Mouse (Mus musculus) lung, embryonic 16.5 days (tissue): ENCODE data around the gene Senp3. TPM values are rescaled to one million over a fixed set of nuclear protein-coding genes. Genes with fewer than 3 reads are reported as not detected.
"Not testable (repeated sequence)": the region's sequence is repeated elsewhere in the genome, so short reads cannot be mapped to it uniquely, and the experiment has no call there.

Source experiments
- ATAC-seq: fragments of 200-750 bp; cut with Nextera tagmentation; 2 replicates; pipeline ENCODE4 v1.8.0; 2017; ENCODE audit warnings: low read depth, mild to moderate bottlenecking, moderate library complexity
- H3K27ac ChIP-seq: fragments of 300-500 bp; sonication (generic); 2 replicates; pipeline ENCODE4 v1.5.1; 2014; ENCODE audit warnings: mild to moderate bottlenecking, control low read depth, low read length
- H3K27me3 ChIP-seq: fragments of 300-500 bp; sonication (generic); 2 replicates; pipeline ENCODE4 v1.6.1; 2014; ENCODE audit warnings: low read depth, low read length, mixed read lengths; ENCODE audit not compliant: control insufficient read depth, insufficient read depth
- H3K36me3 ChIP-seq: fragments of 300-500 bp; sonication (generic); 2 replicates; pipeline ENCODE4 v1.6.1; 2014; ENCODE audit warnings: low read length; ENCODE audit not compliant: control insufficient read depth, insufficient read depth
- H3K4me1 ChIP-seq: fragments of 300-500 bp; sonication (generic); replicated peaks from 2 replicates; pipeline ENCODE4 v1.6.1; 2014; ENCODE audit warnings: low read length, mixed read lengths; ENCODE audit not compliant: control insufficient read depth, insufficient read depth
- H3K4me2 ChIP-seq: fragments of 300-500 bp; sonication (generic); 2 replicates; pipeline ENCODE4 v1.6.1; 2014; ENCODE audit warnings: low read depth, low read length, control low read depth
- H3K4me3 ChIP-seq: fragments of 300-500 bp; sonication (generic); 2 replicates; pipeline ENCODE4 v1.5.1; 2014; ENCODE audit warnings: mild to moderate bottlenecking, low read length, control low read depth
- H3K9ac ChIP-seq: fragments of 300-500 bp; sonication (generic); 2 replicates; pipeline ENCODE4 v1.6.1; 2014; ENCODE audit warnings: low read length, control low read depth
- H3K9me3 ChIP-seq: fragments of 300-500 bp; sonication (generic); 2 replicates; pipeline ENCODE4 v1.6.1; 2016; ENCODE audit warnings: low read length; ENCODE audit not compliant: control insufficient read depth
- WGBS: fragments of 180-500 bp; shearing (Covaris S2); extraction: QIAGEN DNeasy Blood & Tissue Kit; methylation state at CpG from one replicate; pipeline ENCODE4 v1.1.7; 2014; 5-methylcytosine and 5-hydroxymethylcytosine counted together
- polyA plus RNA-seq: library from polyadenylated mRNA; unstranded; fragments of >200 nt; fragmentation: Nextera tagmentation; extraction: Ambion mirVana; gene quantifications from 2 replicates; pipeline ENCODE4 v1.2.1, GENCODE M21; 2015

Gene Senp3
- polyA plus RNA-seq = 69.3 and 70.6 TPM in 2 replicates

- Histone ChIP-seq H3K9ac (peak within 1 kb of the TSS; percentile 92), H3K27me3 (no peaks in the 10 kb centered on the region), H3K9me3 (no peaks in the 10 kb centered on the region), H3K27ac (peak within 1 kb of the TSS; percentile 97), H3K4me3 (peak within 1 kb of the TSS; percentile 88), H3K36me3 (peaks cover 22% of the 10 kb centered on the region), H3K4me1 (peaks cover 42% of the 10 kb centered on the region), H3K4me2 (peak within 1 kb of the TSS; percentile 94)
- peak; percentile 93 for ATAC-seq
- WGBS = under 1% methylated on average over 53 of the region's 80 CpGs
Measured at GRCm38 (mm10) chr11:69681314-69682208, at the start of gene Senp3. Gene Senp3 (minus strand): TSS chr11:69682084.

- H3K9ac ChIP-seq, H3K4me1 ChIP-seq, H3K4me3 ChIP-seq, H3K27ac ChIP-seq, H3K4me2 ChIP-seq, H3K9me3 ChIP-seq, ATAC-seq, H3K27me3 ChIP-seq: not testable (repeated sequence)
- 91% methylated on average over 2 of the region's 3 CpGs for WGBS
- peaks cover 24% of the 10 kb centered on the region for H3K36me3 ChIP-seq
Measured at GRCm38 (mm10) chr11:69731408-69731807, 49.5 kb upstream of the Senp3 start.

GRCm38 (mm10) chr11:69729063-69729462 lies 47.2 kb upstream of the Senp3 start:
- H3K4me2 ChIP-seq = no peak overlapping the region

DNA sequence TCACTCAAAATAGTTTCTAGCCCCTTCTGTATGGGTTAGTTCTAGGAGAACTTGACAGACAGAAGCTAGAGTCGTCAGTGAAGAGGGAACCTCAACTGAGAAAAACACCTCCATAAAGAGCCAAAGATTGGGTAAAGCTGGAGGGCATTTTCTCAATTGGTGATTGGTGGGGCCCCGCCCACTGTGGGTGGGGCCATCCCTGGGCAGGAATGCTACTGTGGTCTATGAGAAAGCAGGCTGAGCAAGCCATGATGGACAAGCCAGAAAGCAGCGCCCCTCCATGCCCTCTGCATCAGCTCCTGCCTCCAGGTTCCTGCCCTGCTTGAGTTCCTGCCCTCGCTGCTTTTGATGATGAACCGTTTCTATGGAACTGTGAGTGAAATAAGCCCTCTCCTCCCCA lies 44.1 kb upstream of the Senp3 start:
- 21% methylated on average over 5 of the region's 5 CpGs for whole genome bisulfite sequencing

More at GRCm38 (mm10) chr11:69729063-69729462, 47.2 kb upstream of the Senp3 start:
- Histone ChIP-seq H3K9me3 (no peaks in the 10 kb centered on the region), H3K4me1 (no peaks in the 10 kb centered on the region), H3K36me3 (peaks cover under 1% of the 10 kb centered on the region; the same call in 1 of the 2 replicates), H3K9ac (no peak overlapping the region), H3K4me3 (no peak overlapping the region), H3K27ac (no peak overlapping the region), H3K27me3 (no peaks in the 10 kb centered on the region)
- ATAC-seq = no peak
- WGBS = 15% methylated on average over 3 of the region's 3 CpGs

GRCm38 (mm10) chr11:69723074-69723473 lies 41.2 kb upstream of the Senp3 start:
- Histone ChIP-seq H3K36me3 (no peaks in the 10 kb centered on the region), H3K27ac (no peak overlapping the region), H3K4me2 (no peak overlapping the region), H3K27me3 (no peaks in the 10 kb centered on the region), H3K4me3 (no peak overlapping the region), H3K4me1 (no peaks in the 10 kb centered on the region), H3K9me3 (no peaks in the 10 kb centered on the region), H3K9ac (no peak overlapping the region)
- ATAC-seq = no peak
- WGBS = 32% methylated on average over 2 of the region's 2 CpGs

More for the DNA sequence above, 44.1 kb upstream of the Senp3 start:
- no peak overlapping the region for H3K9ac ChIP-seq
- no peaks in the 10 kb centered on the region for H3K36me3 ChIP-seq
- H3K27ac ChIP-seq = no peak overlapping the region
- no peaks in the 10 kb centered on the region for H3K9me3 ChIP-seq
- no peak for ATAC-seq
- H3K4me2 ChIP-seq = no peak overlapping the region
- H3K4me3 ChIP-seq = no peak overlapping the region
- no peaks in the 10 kb centered on the region for H3K4me1 ChIP-seq
- H3K27me3 ChIP-seq = no peaks in the 10 kb centered on the region

- Histone ChIP-seq H3K4me1 (peaks cover 2% of the 10 kb centered on the region; the same call in 1 of the 2 replicates), H3K4me3 (no peak overlapping the region), H3K9ac (peak overlapping the region; percentile 1; the same call in 1 of the 2 replicates), H3K27me3 (no peaks in the 10 kb centered on the region), H3K4me2 (no peak overlapping the region), H3K36me3 (no peaks in the 10 kb centered on the region), H3K27ac (peak overlapping the region; percentile 41; the same call in 1 of the 2 replicates), H3K9me3 (no peaks in the 10 kb centered on the region)
- WGBS = 43% methylated on average over 6 of the region's 6 CpGs
- ATAC-seq = no peak
Measured at GRCm38 (mm10) chr11:69720852-69721251, 39.0 kb upstream of the Senp3 start.

GRCm38 (mm10) chr11:69719423-69719822 lies 37.5 kb upstream of the Senp3 start:
- Histone ChIP-seq H3K4me2 (no peak overlapping the region), H3K27me3 (no peaks in the 10 kb centered on the region), H3K4me1 (peaks cover 2% of the 10 kb centered on the region; the same call in 1 of the 2 replicates), H3K4me3 (no peak overlapping the region), H3K36me3 (no peaks in the 10 kb centered on the region), H3K9me3 (no peaks in the 10 kb centered on the region), H3K27ac (no peak overlapping the region), H3K9ac (no peak overlapping the region)
- 65% methylated on average over 6 of the region's 6 CpGs for WGBS
- ATAC-seq = no peak

DNA sequence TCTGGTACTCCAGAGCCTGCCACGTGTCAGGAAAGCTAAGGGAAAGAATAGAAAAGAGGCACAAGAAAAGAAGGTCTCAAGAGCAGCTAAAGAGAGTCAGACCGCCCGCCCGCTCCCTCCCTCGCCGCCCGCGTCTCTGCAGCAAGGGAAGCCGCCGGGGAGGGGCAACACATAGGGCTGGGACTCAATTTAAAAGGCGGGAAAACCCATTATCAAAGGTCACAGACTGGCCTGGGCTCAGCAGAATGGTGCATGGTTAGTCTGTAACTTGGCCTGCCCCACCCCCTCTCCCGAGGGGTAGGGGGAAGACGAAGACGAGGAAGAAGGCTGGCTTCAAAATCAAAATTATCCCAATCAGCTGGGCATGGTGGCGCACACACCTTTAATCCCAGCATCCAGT lies 36.8 kb upstream of the Senp3 start:
- Histone ChIP-seq H3K9me3 (no peaks in the 10 kb centered on the region), H3K36me3 (no peaks in the 10 kb centered on the region), H3K4me1 (peaks cover 2% of the 10 kb centered on the region; the same call in 1 of the 2 replicates), H3K27me3 (no peaks in the 10 kb centered on the region), H3K4me2 (no peak overlapping the region), H3K4me3 (no peak overlapping the region), H3K9ac (no peak overlapping the region), H3K27ac (no peak overlapping the region)
- peak; percentile 15; the same call in 1 of the 2 replicates for ATAC-seq
- WGBS = 29% methylated on average over 15 of the region's 15 CpGs

- H3K4me2 ChIP-seq = no peak overlapping the region
- H3K27me3 ChIP-seq = no peaks in the 10 kb centered on the region
- H3K4me3 ChIP-seq = no peak overlapping the region
- H3K27ac ChIP-seq = no peak overlapping the region
- no peaks in the 10 kb centered on the region for H3K9me3 ChIP-seq
- WGBS = 69% methylated on average over 4 of the region's 4 CpGs
- no peak overlapping the region for H3K9ac ChIP-seq
- no peaks in the 10 kb centered on the region for H3K36me3 ChIP-seq
- peaks cover 2% of the 10 kb centered on the region; the same call in 1 of the 2 replicates for H3K4me1 ChIP-seq
- ATAC-seq = no peak
Measured at GRCm38 (mm10) chr11:69716953-69717352, 35.1 kb upstream of the Senp3 start.
